Mouse (Mus musculus): ENCODE measurements at regions not wholly inside any gene's neighbourhood (a gene's known extent, or its start where the extent isn't known, plus 50 kb on each side); places are given as distances from the start of the nearest gene placed in this dataset.
A peak's percentile ranks its signal among the peaks of the same experiment; 100 is the strongest.

GRCm38 (mm10) chr8:50180682-50181081 lies 1336.9 kb upstream of the Tenm3 start:
- Histone ChIP-seq H3K36me3 (no peaks in the 10 kb centered on the region), H3K4me1 (no peaks in the 10 kb centered on the region), H3K9me3 (replicated peaks) (no peaks in the 10 kb centered on the region), H3K27ac (replicated peaks) (no peak overlapping the region), H3K27me3 (ENCODE audit: low read depth, poor library complexity, severe bottlenecking) (no peaks in the 10 kb centered on the region), H3K4me3 (no peak overlapping the region)
- DNase-seq (ENCODE audit: low spot score), result no peak

GRCm38 (mm10) chr8:50164773-50165454 lies 1321.2 kb upstream of the Tenm3 start:
- H3K27me3 ChIP-seq (ENCODE audit: low read depth, poor library complexity, severe bottlenecking), result no peaks in the 10 kb centered on the region
- DNase-seq (ENCODE audit: low spot score), result no peak
- H3K4me3 ChIP-seq, result no peak overlapping the region
- no peaks in the 10 kb centered on the region for H3K36me3 ChIP-seq
- no peak overlapping the region for H3K27ac ChIP-seq (replicated peaks)
- no peaks in the 10 kb centered on the region for H3K9me3 ChIP-seq (replicated peaks)
- 78% methylated on average over 2 of the region's 2 CpGs for WGBS
- no peaks in the 10 kb centered on the region for H3K4me1 ChIP-seq

GRCm38 (mm10) chr8:50161076-50161475 lies 1317.3 kb upstream of the Tenm3 start:
- H3K36me3 ChIP-seq, result no peaks in the 10 kb centered on the region
- no peaks in the 10 kb centered on the region for H3K27me3 ChIP-seq (ENCODE audit: low read depth, poor library complexity, severe bottlenecking)
- no peak overlapping the region for H3K27ac ChIP-seq (replicated peaks)
- H3K4me3 ChIP-seq, result no peak overlapping the region
- no peaks in the 10 kb centered on the region for H3K9me3 ChIP-seq (replicated peaks)
- no peak for DNase-seq (ENCODE audit: low spot score)
- WGBS, result 92% methylated on average over 3 of the region's 3 CpGs
- H3K4me1 ChIP-seq, result no peaks in the 10 kb centered on the region

GRCm38 (mm10) chr8:50160326-50160725 lies 1316.6 kb upstream of the Tenm3 start:
- Histone ChIP-seq H3K9me3 (replicated peaks) (no peaks in the 10 kb centered on the region), H3K4me1 (no peaks in the 10 kb centered on the region), H3K27me3 (ENCODE audit: low read depth, poor library complexity, severe bottlenecking) (no peaks in the 10 kb centered on the region), H3K4me3 (no peak overlapping the region), H3K27ac (replicated peaks) (no peak overlapping the region), H3K36me3 (no peaks in the 10 kb centered on the region)
- 84% methylated on average over 5 of the region's 5 CpGs for WGBS
- no peak for DNase-seq (ENCODE audit: low spot score)

GRCm38 (mm10) chr8:50139876-50140275 lies 1296.1 kb upstream of the Tenm3 start:
- WGBS, result 89% methylated on average over 3 of the region's 3 CpGs
- H3K4me3 ChIP-seq, result no peak overlapping the region

GRCm38 (mm10) chr8:50120041-50120440 lies 1276.3 kb upstream of the Tenm3 start:
- H3K9me3 ChIP-seq (replicated peaks), result no peaks in the 10 kb centered on the region
- no peaks in the 10 kb centered on the region for H3K27me3 ChIP-seq (ENCODE audit: low read depth, poor library complexity, severe bottlenecking)
- no peak overlapping the region for H3K4me3 ChIP-seq
- H3K27ac ChIP-seq (replicated peaks), result no peak overlapping the region
- DNase-seq (ENCODE audit: low spot score), result no peak
- H3K4me1 ChIP-seq, result no peaks in the 10 kb centered on the region
- H3K36me3 ChIP-seq, result no peaks in the 10 kb centered on the region
- 87% methylated on average over 9 of the region's 9 CpGs for WGBS

More at GRCm38 (mm10) chr8:50139876-50140275, 1296.1 kb upstream of the Tenm3 start:
- Histone ChIP-seq H3K4me1 (no peaks in the 10 kb centered on the region), H3K27me3 (ENCODE audit: low read depth, poor library complexity, severe bottlenecking) (no peaks in the 10 kb centered on the region), H3K9me3 (replicated peaks) (no peaks in the 10 kb centered on the region), H3K27ac (replicated peaks) (no peak overlapping the region), H3K36me3 (no peaks in the 10 kb centered on the region)
- no peak for DNase-seq (ENCODE audit: low spot score)

GRCm38 (mm10) chr8:50082378-50082777 lies 1238.6 kb upstream of the Tenm3 start:
- 96% methylated on average over 6 of the region's 6 CpGs for WGBS
- no peak for DNase-seq (ENCODE audit: low spot score)
- Histone ChIP-seq H3K9me3 (replicated peaks) (no peaks in the 10 kb centered on the region), H3K4me1 (no peaks in the 10 kb centered on the region), H3K36me3 (no peaks in the 10 kb centered on the region), H3K27ac (replicated peaks) (no peak overlapping the region), H3K4me3 (no peak overlapping the region), H3K27me3 (ENCODE audit: low read depth, poor library complexity, severe bottlenecking) (no peaks in the 10 kb centered on the region)

- 85% methylated on average over 2 of the region's 2 CpGs for WGBS
- Histone ChIP-seq H3K27me3 (ENCODE audit: low read depth, poor library complexity, severe bottlenecking) (no peaks in the 10 kb centered on the region), H3K4me3 (no peak overlapping the region), H3K4me1 (no peaks in the 10 kb centered on the region), H3K27ac (replicated peaks) (no peak overlapping the region), H3K9me3 (replicated peaks) (no peaks in the 10 kb centered on the region), H3K36me3 (no peaks in the 10 kb centered on the region)
- no peak for DNase-seq (ENCODE audit: low spot score)
These were observed 1193.3 kb upstream of the Tenm3 start for GRCm38 (mm10) chr8:50037096-50037495.

- WGBS, result 85% methylated on average over 6 of the region's 6 CpGs
- no peak for DNase-seq (ENCODE audit: low spot score)
- Histone ChIP-seq H3K27ac (replicated peaks) (no peak overlapping the region), H3K4me3 (no peak overlapping the region), H3K27me3 (ENCODE audit: low read depth, poor library complexity, severe bottlenecking) (no peaks in the 10 kb centered on the region), H3K36me3 (no peaks in the 10 kb centered on the region), H3K9me3 (replicated peaks) (no peaks in the 10 kb centered on the region), H3K4me1 (no peaks in the 10 kb centered on the region)
These were observed 1183.8 kb upstream of the Tenm3 start for GRCm38 (mm10) chr8:50027544-50027943.

- H3K4me1 ChIP-seq, result no peaks in the 10 kb centered on the region
These were observed 1163.8 kb upstream of the Tenm3 start for GRCm38 (mm10) chr8:50007546-50007945.

GRCm38 (mm10) chr8:50004254-50004653 lies 1160.5 kb upstream of the Tenm3 start:
- H3K27me3 ChIP-seq (ENCODE audit: low read depth, poor library complexity, severe bottlenecking), result peaks cover 49% of the 10 kb centered on the region
- peaks cover 3% of the 10 kb centered on the region for H3K9me3 ChIP-seq (replicated peaks)
- H3K4me1 ChIP-seq, result no peaks in the 10 kb centered on the region
- DNase-seq (ENCODE audit: low spot score), result no peak
- no peak overlapping the region for H3K27ac ChIP-seq (replicated peaks)
- no peaks in the 10 kb centered on the region for H3K36me3 ChIP-seq
- H3K4me3 ChIP-seq, result no peak overlapping the region
- WGBS, result 53% methylated on average over 1 of the region's 1 CpGs

More at GRCm38 (mm10) chr8:50007546-50007945, 1163.8 kb upstream of the Tenm3 start:
- peaks cover 11% of the 10 kb centered on the region for H3K9me3 ChIP-seq (replicated peaks)
- WGBS, result 85% methylated on average over 3 of the region's 3 CpGs
- no peak overlapping the region for H3K4me3 ChIP-seq
- no peak overlapping the region for H3K27ac ChIP-seq (replicated peaks)
- DNase-seq (ENCODE audit: low spot score), result no peak
- 0 out of 2 replicates have a peak, but pooled peaks cover 3% of the 10 kb centered on the region for H3K36me3 ChIP-seq
- H3K27me3 ChIP-seq (ENCODE audit: low read depth, poor library complexity, severe bottlenecking), result peaks cover 16% of the 10 kb centered on the region; the same call in 1 of the 2 replicates

- WGBS, result 84% methylated on average over 2 of the region's 2 CpGs
- H3K27ac ChIP-seq (replicated peaks), result no peak overlapping the region
- no peaks in the 10 kb centered on the region for H3K36me3 ChIP-seq
- no peak for DNase-seq (ENCODE audit: low spot score)
- H3K4me1 ChIP-seq, result no peaks in the 10 kb centered on the region
- H3K4me3 ChIP-seq, result no peak overlapping the region
- H3K27me3 ChIP-seq (ENCODE audit: low read depth, poor library complexity, severe bottlenecking), result peaks cover 51% of the 10 kb centered on the region
- H3K9me3 ChIP-seq (replicated peaks), result no peaks in the 10 kb centered on the region
These were observed 1159.9 kb upstream of the Tenm3 start for GRCm38 (mm10) chr8:50003641-50004040.

- DNase-seq (ENCODE audit: low spot score), result peak; percentile 15
- 22% methylated on average over 8 of the region's 8 CpGs for WGBS
These were observed 1154.7 kb upstream of the Tenm3 start for GRCm38 (mm10) chr8:49998281-49999037.

More at GRCm38 (mm10) chr8:49998281-49999037, 1154.7 kb upstream of the Tenm3 start:
- Histone ChIP-seq H3K4me3 (no peak overlapping the region), H3K27me3 (ENCODE audit: low read depth, poor library complexity, severe bottlenecking) (peaks cover 80% of the 10 kb centered on the region), H3K4me1 (peaks cover 6% of the 10 kb centered on the region; the same call in 1 of the 2 replicates), H3K36me3 (no peaks in the 10 kb centered on the region), H3K27ac (replicated peaks) (no peak overlapping the region), H3K9me3 (replicated peaks) (no peaks in the 10 kb centered on the region)

Data from midbrain, embryonic 10.5 days (tissue).